Mouse (Mus musculus) cortical plate, adult 2 months (tissue): ENCODE measurements around the gene Psmd4.

Source experiments
- CTCF ChIP-seq: fragments of 200-500 bp; IDR thresholded peaks from 2 replicates; pipeline ENCODE4 v1.5.1; 2011; ENCODE audit warnings: mild to moderate bottlenecking, control low read depth, low read length; ENCODE audit not compliant: insufficient read depth; ENCODE audit errors: extremely low read depth
- POLR2A ChIP-seq: fragments of 200-500 bp; IDR thresholded peaks from 2 replicates; pipeline ENCODE4 v1.6.1; 2011; ENCODE audit warnings: mild to moderate bottlenecking, low read length, control low read depth; ENCODE audit not compliant: insufficient read depth; ENCODE audit errors: extremely low read depth

DNA sequence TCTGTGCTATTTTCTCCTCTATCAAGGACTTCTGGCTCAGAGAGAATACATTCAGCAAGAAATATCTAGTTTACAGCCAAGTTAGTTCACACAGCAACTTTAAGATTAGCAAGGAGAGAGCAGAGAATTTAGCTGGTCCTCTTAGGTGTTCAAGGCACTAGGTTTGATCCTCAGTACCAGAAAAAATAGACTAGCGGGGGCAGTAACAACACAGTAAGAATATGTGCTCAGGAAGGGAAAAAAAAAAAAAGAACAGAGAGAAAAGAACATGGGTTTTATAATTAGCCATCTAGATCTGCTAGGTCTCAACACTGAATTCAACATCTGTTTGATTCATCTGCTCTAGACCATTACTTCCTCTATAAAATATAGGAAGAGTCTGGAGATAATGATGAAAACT is 45.7 kb upstream of the Psmd4 start:
- TF ChIP-seq CTCF: no peak
- no peak for TF ChIP-seq POLR2A
